Mouse (Mus musculus) C2C12 (cell line): Measurements from ENCODE around the gene Etv5.

Experiments used
- CEBPB ChIP-seq: IDR thresholded peaks from one replicate; pipeline ENCODE4 v1.6.1; 2011; ENCODE audit warnings: low read depth, mild to moderate bottlenecking, control low read depth, moderate library complexity
- CTCF ChIP-seq: IDR thresholded peaks from one replicate; pipeline ENCODE4 v1.5.1; 2011; ENCODE audit not compliant: control insufficient read depth, insufficient read depth, insufficient read length
- FOSL1 ChIP-seq: IDR thresholded peaks from one replicate; pipeline ENCODE4 v1.8.0; 2011; ENCODE audit warnings: mild to moderate bottlenecking, low read length; ENCODE audit not compliant: poor library complexity, insufficient read depth, severe bottlenecking
- MAX ChIP-seq: IDR thresholded peaks from one replicate; pipeline ENCODE4 v1.6.1; 2011; ENCODE audit warnings: mild to moderate bottlenecking, control low read depth
- MYOD1 ChIP-seq: IDR thresholded peaks from one replicate; pipeline ENCODE4 v1.6.1; 2011; ENCODE audit warnings: low read depth; ENCODE audit not compliant: control insufficient read depth, insufficient read length
- MYOG ChIP-seq: IDR thresholded peaks from one replicate; pipeline ENCODE4 v1.6.1; 2011; ENCODE audit not compliant: control insufficient read depth, insufficient read length; ENCODE audit errors: extremely low read depth
- USF1 ChIP-seq: IDR thresholded peaks from one replicate; pipeline ENCODE4 v1.6.1; 2011; ENCODE audit warnings: low read depth, mild to moderate bottlenecking, control low read depth, moderate library complexity

DNA sequence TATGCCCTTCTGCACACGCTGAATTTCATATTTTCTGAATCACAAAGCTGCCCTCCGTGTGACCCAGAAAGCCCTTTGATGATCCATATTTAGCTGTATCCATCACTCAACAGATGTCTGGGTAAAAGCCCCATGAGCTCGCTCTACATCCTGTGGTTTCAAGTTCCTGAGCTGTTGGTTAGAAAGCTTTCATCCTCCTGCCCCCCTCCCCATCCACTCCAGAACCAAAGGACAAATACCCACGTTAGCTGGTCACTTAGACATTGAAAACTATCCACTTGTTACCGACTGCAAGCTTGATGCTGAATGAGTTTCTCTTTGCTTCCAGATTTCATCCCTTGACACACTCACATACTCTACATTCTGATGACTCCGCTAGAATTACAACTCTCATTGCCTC, 22.2 kb upstream of the Etv5 start:
- no peak for TF ChIP-seq MYOD1
- no peak for TF ChIP-seq USF1
- TF ChIP-seq MAX = no peak
- no peak for TF ChIP-seq CTCF
- no peak for TF ChIP-seq CEBPB
- no peak for TF ChIP-seq FOSL1
- no peak for TF ChIP-seq MYOG
